Mouse (Mus musculus): ENCODE measurements at regions not wholly inside any gene's neighbourhood (a gene's known extent, or its start where the extent isn't known, plus 50 kb on each side); places are given as distances from the start of the nearest gene placed in this dataset.

GRCm38 (mm10) chr14:106518552-106519358 lies 412.8 kb downstream of the Trim52 start:
- Histone ChIP-seq H3K36me3 (ENCODE audit: control insufficient read depth, insufficient read depth, low read length) (no peaks in the 10 kb centered on the region), H3K9ac (replicated peaks; ENCODE audit: low read length) (no peak overlapping the region), H3K4me1 (ENCODE audit: control insufficient read depth, insufficient read depth, low read length) (no peaks in the 10 kb centered on the region), H3K9me3 (ENCODE audit: control insufficient read depth, low read length) (no peaks in the 10 kb centered on the region), H3K4me3 (replicated peaks; ENCODE audit: low read depth, low read length) (no peak overlapping the region), H3K27me3 (ENCODE audit: control insufficient read depth, insufficient read depth, low read length) (no peaks in the 10 kb centered on the region), H3K27ac (replicated peaks; ENCODE audit: low read depth, low read length) (no peak overlapping the region), H3K4me2 (ENCODE audit: low read length) (no peak overlapping the region)
- peak; percentile 52 for DNase-seq
- WGBS = 73% methylated on average over 12 of the region's 12 CpGs
- no peak for ATAC-seq (ENCODE audit: low FRiP score, low TSS enrichment)

DNA sequence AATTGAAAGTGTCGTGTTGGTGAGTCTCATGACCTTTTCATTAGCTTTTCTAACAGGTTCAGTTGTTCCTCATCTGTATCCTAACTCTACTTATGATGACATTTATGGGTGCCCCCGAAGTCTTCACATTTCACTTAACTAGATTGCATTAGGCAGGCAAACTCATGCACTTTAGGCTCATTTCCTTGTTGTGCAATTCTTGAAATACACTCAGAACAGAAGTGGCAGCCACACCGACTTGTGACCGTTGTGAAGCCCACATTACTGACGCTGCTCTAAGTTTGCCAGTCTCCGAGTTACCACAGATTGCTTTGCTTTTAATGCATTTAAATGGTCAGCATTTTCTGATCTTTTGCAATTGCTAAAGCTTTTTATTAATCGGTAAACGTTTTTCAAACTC lies 414.8 kb downstream of the Trim52 start:
- no peak for DNase-seq
- H3K27me3 ChIP-seq (ENCODE audit: control insufficient read depth, insufficient read depth, low read length) = no peaks in the 10 kb centered on the region
- no peak overlapping the region for H3K4me3 ChIP-seq (replicated peaks; ENCODE audit: low read depth, low read length)
- H3K4me1 ChIP-seq (ENCODE audit: control insufficient read depth, insufficient read depth, low read length) = no peaks in the 10 kb centered on the region
- H3K4me2 ChIP-seq (ENCODE audit: low read length) = no peak overlapping the region
- WGBS = 87% methylated on average over 8 of the region's 8 CpGs
- H3K9me3 ChIP-seq (ENCODE audit: control insufficient read depth, low read length) = no peaks in the 10 kb centered on the region
- H3K27ac ChIP-seq (replicated peaks; ENCODE audit: low read depth, low read length) = no peak overlapping the region
- ATAC-seq (ENCODE audit: low FRiP score, low TSS enrichment) = no peak
- H3K9ac ChIP-seq (replicated peaks; ENCODE audit: low read length) = no peak overlapping the region
- no peaks in the 10 kb centered on the region for H3K36me3 ChIP-seq (ENCODE audit: control insufficient read depth, insufficient read depth, low read length)

DNA sequence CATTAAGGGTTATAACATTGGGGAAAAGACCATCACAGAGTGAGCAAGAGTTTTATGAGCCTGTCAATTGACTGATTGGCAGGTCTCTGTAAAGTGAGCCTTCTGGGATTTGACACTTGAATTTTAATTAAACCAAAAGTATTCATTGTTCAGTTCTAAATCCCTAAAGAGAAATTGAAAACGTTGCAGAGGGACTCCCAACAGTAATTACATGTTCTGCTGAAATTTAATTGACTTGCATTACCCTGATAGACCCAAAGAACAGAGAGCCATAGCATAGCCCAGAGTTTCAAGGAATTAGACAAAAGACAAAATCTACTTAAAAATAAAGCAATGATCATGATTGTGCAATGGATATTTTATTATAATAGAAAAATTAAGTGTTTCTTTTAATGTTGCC lies 444.2 kb downstream of the Trim52 start:
- H3K36me3 ChIP-seq (ENCODE audit: control insufficient read depth, insufficient read depth, low read length) = no peaks in the 10 kb centered on the region
- H3K27me3 ChIP-seq (ENCODE audit: control insufficient read depth, insufficient read depth, low read length) = no peaks in the 10 kb centered on the region
- no peaks in the 10 kb centered on the region for H3K4me1 ChIP-seq (ENCODE audit: control insufficient read depth, insufficient read depth, low read length)
- H3K27ac ChIP-seq (replicated peaks; ENCODE audit: low read depth, low read length) = no peak overlapping the region
- H3K4me3 ChIP-seq (replicated peaks; ENCODE audit: low read depth, low read length) = no peak overlapping the region
- WGBS = 9% methylated on average over 1 of the region's 1 CpGs
- no peak overlapping the region for H3K4me2 ChIP-seq (ENCODE audit: low read length)
- no peak overlapping the region for H3K9ac ChIP-seq (replicated peaks; ENCODE audit: low read length)
- ATAC-seq (ENCODE audit: low FRiP score, low TSS enrichment) (no peak), DNase-seq (peak; percentile 44)
- H3K9me3 ChIP-seq (ENCODE audit: control insufficient read depth, low read length) = no peaks in the 10 kb centered on the region

DNA sequence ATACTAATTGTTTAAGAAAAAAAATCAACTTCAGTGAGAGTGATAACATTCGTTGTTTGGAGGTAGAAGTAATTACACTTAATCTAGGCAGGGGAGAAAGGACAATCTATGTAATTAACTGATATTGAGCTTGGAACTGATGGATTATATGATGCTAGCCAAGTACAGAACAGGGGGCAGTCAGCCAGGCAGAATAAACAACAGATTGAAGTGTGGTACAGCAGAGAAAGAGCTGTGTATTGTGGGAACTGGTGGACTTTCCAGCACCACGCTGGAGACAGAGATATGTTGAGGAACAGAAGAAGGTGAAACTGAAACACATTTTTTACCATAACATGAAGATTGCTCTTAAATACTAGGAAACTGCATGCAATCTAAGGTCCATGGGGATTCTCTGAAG lies 473.3 kb downstream of the Trim52 start:
- no peak overlapping the region for H3K4me3 ChIP-seq (replicated peaks; ENCODE audit: low read depth, low read length)
- no peaks in the 10 kb centered on the region for H3K4me1 ChIP-seq (ENCODE audit: control insufficient read depth, insufficient read depth, low read length)
- H3K27ac ChIP-seq (replicated peaks; ENCODE audit: low read depth, low read length) = no peak overlapping the region
- H3K36me3 ChIP-seq (ENCODE audit: control insufficient read depth, insufficient read depth, low read length) = no peaks in the 10 kb centered on the region
- no peak for ATAC-seq (ENCODE audit: low FRiP score, low TSS enrichment)
- DNase-seq = no peak
- no peak overlapping the region for H3K9ac ChIP-seq (replicated peaks; ENCODE audit: low read length)
- H3K27me3 ChIP-seq (ENCODE audit: control insufficient read depth, insufficient read depth, low read length) = no peaks in the 10 kb centered on the region
- H3K9me3 ChIP-seq (ENCODE audit: control insufficient read depth, low read length) = no peaks in the 10 kb centered on the region
- H3K4me2 ChIP-seq (ENCODE audit: low read length) = no peak overlapping the region
- WGBS = 77% methylated on average over 2 of the region's 2 CpGs

DNA sequence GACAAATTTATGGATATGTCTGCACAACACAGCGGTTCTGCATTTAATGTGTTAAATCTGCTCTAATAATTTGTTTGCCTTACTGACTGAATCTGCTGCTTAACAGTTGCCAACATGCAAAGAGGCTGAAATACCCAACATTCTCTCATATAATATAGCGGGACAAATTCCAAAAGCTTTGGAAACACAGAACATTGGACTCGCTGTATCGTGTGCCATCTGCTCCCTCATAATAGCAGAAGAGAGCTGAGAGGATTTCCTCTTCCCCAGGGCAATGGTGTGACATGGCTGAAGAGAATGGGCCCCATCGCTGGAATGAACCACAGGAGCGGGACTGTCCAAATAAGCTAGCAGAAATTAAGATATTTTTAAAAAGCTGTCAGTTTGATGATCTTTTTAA lies 475.9 kb downstream of the Trim52 start:
- no peak overlapping the region for H3K4me3 ChIP-seq (replicated peaks; ENCODE audit: low read depth, low read length)
- H3K9me3 ChIP-seq (ENCODE audit: control insufficient read depth, low read length) = no peaks in the 10 kb centered on the region
- ATAC-seq (ENCODE audit: low FRiP score, low TSS enrichment) (peak; percentile 53; the same call in 1 of the 2 replicates), DNase-seq (peak; percentile 43)
- no peaks in the 10 kb centered on the region for H3K36me3 ChIP-seq (ENCODE audit: control insufficient read depth, insufficient read depth, low read length)
- H3K4me2 ChIP-seq (ENCODE audit: low read length) = no peak overlapping the region
- H3K9ac ChIP-seq (replicated peaks; ENCODE audit: low read length) = no peak overlapping the region
- no peaks in the 10 kb centered on the region for H3K27me3 ChIP-seq (ENCODE audit: control insufficient read depth, insufficient read depth, low read length)
- 43% methylated on average over 6 of the region's 6 CpGs for WGBS
- H3K27ac ChIP-seq (replicated peaks; ENCODE audit: low read depth, low read length) = no peak overlapping the region
- no peaks in the 10 kb centered on the region for H3K4me1 ChIP-seq (ENCODE audit: control insufficient read depth, insufficient read depth, low read length)

GRCm38 (mm10) chr14:106593352-106593751 lies 487.4 kb downstream of the Trim52 start:
- DNase-seq = no peak
- no peaks in the 10 kb centered on the region for H3K9me3 ChIP-seq (ENCODE audit: control insufficient read depth, low read length)
- no peak overlapping the region for H3K27ac ChIP-seq (replicated peaks; ENCODE audit: low read depth, low read length)
- no peaks in the 10 kb centered on the region for H3K4me1 ChIP-seq (ENCODE audit: control insufficient read depth, insufficient read depth, low read length)
- no peaks in the 10 kb centered on the region for H3K27me3 ChIP-seq (ENCODE audit: control insufficient read depth, insufficient read depth, low read length)
- ATAC-seq (ENCODE audit: low FRiP score, low TSS enrichment) = no peak
- no peak overlapping the region for H3K9ac ChIP-seq (replicated peaks; ENCODE audit: low read length)
- H3K36me3 ChIP-seq (ENCODE audit: control insufficient read depth, insufficient read depth, low read length) = no peaks in the 10 kb centered on the region
- H3K4me3 ChIP-seq (replicated peaks; ENCODE audit: low read depth, low read length) = no peak overlapping the region
- no peak overlapping the region for H3K4me2 ChIP-seq (ENCODE audit: low read length)
- 93% methylated on average over 9 of the region's 9 CpGs for WGBS

DNA sequence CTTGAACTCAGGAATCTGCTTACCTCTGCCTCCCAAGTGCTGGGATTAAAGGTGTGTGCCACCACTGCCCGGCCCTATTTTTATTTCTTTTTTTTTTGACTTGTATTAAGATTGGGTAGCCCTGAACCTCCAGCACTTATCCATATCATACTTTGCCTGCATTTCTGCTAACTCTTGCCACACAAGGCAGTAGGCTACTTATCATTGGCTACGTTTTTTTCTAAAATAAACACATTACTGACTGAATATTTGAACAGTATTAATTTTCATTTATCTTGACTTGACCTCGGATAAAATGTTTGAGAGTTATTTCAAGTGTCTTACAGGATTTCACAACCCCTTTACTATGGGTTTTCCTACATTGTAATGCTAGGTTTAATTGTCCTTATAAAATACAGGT lies 488.0 kb downstream of the Trim52 start:
- ATAC-seq (ENCODE audit: low FRiP score, low TSS enrichment) (no peak), DNase-seq (no peak)
- Histone ChIP-seq H3K9me3 (ENCODE audit: control insufficient read depth, low read length) (no peaks in the 10 kb centered on the region), H3K9ac (replicated peaks; ENCODE audit: low read length) (no peak overlapping the region), H3K27me3 (ENCODE audit: control insufficient read depth, insufficient read depth, low read length) (no peaks in the 10 kb centered on the region), H3K36me3 (ENCODE audit: control insufficient read depth, insufficient read depth, low read length) (no peaks in the 10 kb centered on the region), H3K4me1 (ENCODE audit: control insufficient read depth, insufficient read depth, low read length) (no peaks in the 10 kb centered on the region), H3K27ac (replicated peaks; ENCODE audit: low read depth, low read length) (no peak overlapping the region), H3K4me2 (ENCODE audit: low read length) (no peak overlapping the region), H3K4me3 (replicated peaks; ENCODE audit: low read depth, low read length) (no peak overlapping the region)
- 88% methylated on average over 3 of the region's 3 CpGs for WGBS

DNA sequence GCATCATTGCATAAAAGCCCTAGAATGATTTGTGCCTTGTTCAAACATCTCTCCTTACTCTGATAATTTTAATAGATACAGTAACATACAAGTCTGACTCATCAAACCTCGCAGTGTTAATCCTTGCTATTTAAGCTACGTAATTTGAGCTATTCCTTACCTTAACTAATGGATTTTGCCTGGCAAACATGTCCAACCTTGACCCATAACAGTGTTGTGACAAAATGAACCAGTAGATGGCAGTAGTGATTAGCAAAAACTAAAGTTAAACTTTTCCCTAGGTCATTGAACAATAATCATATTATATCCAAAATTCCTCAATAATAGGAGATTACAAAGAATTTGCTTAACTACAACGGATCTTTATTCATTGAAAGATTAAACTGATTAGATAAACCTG lies 501.0 kb downstream of the Trim52 start:
- WGBS = 6% methylated on average over 3 of the region's 3 CpGs
- Histone ChIP-seq H3K4me2 (ENCODE audit: low read length) (no peak overlapping the region), H3K27me3 (ENCODE audit: control insufficient read depth, insufficient read depth, low read length) (no peaks in the 10 kb centered on the region), H3K27ac (replicated peaks; ENCODE audit: low read depth, low read length) (no peak overlapping the region), H3K9me3 (ENCODE audit: control insufficient read depth, low read length) (no peaks in the 10 kb centered on the region), H3K4me3 (replicated peaks; ENCODE audit: low read depth, low read length) (no peak overlapping the region), H3K4me1 (ENCODE audit: control insufficient read depth, insufficient read depth, low read length) (peaks cover 16% of the 10 kb centered on the region), H3K36me3 (ENCODE audit: control insufficient read depth, insufficient read depth, low read length) (no peaks in the 10 kb centered on the region), H3K9ac (replicated peaks; ENCODE audit: low read length) (no peak overlapping the region)
- peak; percentile 87 for DNase-seq
- peak; percentile 50; the same call in 1 of the 2 replicates for ATAC-seq (ENCODE audit: low FRiP score, low TSS enrichment)

DNA sequence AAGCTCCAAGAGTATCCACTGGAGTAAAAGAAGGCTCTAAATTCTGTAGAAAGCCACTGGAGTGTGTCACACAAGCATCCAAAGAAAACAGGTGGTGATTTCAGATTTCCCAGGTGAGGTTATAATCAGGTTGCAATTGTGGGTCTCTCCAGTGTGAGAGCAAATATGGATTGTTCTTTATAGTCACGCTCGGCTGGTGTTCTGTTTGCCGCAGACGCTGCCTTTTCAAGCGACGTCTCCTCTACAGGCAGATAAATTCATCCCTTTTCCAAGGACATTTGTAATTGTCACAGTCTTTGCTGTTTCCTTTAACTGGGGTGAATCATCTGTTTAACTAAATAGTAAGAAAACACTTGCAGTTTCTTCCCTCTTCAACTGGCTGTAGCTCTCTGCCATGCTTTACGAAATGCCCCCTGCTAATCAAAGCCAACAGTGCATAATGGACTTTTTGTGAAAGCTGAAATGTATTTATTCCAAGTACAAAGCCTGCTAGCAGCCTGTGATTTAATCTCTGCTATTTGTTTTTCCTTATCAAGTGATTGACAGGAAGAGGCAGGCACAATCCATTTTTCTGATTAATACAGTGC lies 502.4 kb downstream of the Trim52 start:
- Histone ChIP-seq H3K9ac (replicated peaks; ENCODE audit: low read length) (no peak overlapping the region; the same call in 1 of the 2 replicates), H3K27me3 (ENCODE audit: control insufficient read depth, insufficient read depth, low read length) (no peaks in the 10 kb centered on the region), H3K4me1 (ENCODE audit: control insufficient read depth, insufficient read depth, low read length) (peaks cover 16% of the 10 kb centered on the region), H3K9me3 (ENCODE audit: control insufficient read depth, low read length) (no peaks in the 10 kb centered on the region), H3K4me3 (replicated peaks; ENCODE audit: low read depth, low read length) (no peak overlapping the region), H3K4me2 (ENCODE audit: low read length) (peak overlapping the region; percentile 40), H3K36me3 (ENCODE audit: control insufficient read depth, insufficient read depth, low read length) (no peaks in the 10 kb centered on the region), H3K27ac (replicated peaks; ENCODE audit: low read depth, low read length) (no peak overlapping the region; the same call in 1 of the 2 replicates)
- DNase-seq = peak; percentile 46
- ATAC-seq (ENCODE audit: low FRiP score, low TSS enrichment) = no peak; the same call in 1 of the 2 replicates
- WGBS = 5% methylated on average over 7 of the region's 7 CpGs

All from midbrain, embryonic 14.5 days (tissue).